Mouse (Mus musculus): ENCODE measurements around the gene Zfp273. TPM values are rescaled to one million over a fixed set of nuclear protein-coding genes. Genes with fewer than 3 reads are reported as not detected.
"Not testable (repeated sequence)": the region's sequence is repeated elsewhere in the genome, so short reads cannot be mapped to it uniquely, and the experiment has no call there.

The Zfp273 gene
- 2.3 and 2.8 TPM in 2 replicates for polyA plus RNA-seq (2015; fragmentation: Nextera tagmentation; extraction: Ambion mirVana)

DNA sequence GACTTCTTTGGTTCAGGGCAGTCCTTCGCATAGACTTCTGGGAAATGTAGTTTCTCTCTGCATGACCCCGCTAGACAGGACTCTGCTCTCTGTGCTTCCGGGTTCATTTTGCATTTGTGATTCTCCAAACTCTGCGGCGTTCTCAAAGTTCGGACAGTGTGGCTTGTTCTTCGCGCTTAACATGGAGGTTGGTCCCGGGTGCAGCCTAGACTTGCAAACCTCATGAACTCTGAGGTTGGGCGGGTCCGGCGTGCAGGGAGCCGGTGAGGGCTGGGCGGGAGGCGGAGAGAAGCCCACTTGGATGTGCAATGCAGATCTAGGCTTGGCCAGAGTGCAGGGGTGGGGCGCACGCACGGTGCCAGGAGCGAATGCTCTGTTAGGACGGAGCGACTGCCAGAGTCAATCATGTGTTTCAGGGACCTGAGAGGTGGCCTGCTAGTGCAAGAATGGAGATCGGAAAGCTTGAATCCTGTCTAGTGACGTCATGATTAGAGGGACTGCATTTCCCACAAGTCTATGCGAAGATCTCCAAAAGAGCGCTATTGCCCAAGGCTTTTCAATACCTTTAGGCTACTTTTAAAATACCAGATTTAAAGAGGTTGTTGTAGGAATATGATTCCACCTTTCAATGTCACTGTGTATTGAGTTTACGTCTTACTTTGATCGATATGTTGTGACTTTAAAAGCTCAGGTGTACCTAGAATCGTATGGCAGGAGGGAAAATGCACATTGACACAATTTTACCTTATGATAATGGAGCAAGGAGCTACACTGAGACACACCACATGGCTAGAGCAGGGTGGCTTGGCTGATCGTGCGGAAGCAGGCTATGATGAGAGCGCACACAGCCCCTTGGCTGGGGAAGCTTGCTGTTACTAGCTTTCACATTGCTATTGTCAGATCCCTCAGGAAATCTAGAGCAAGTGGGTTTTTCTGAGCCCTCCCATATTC, at the start of gene Zfp273:
Zfp273 (plus strand) TSS at position 31 of the 951 bp plus-strand sequence.
- Histone ChIP-seq H3K4me3 (ENCODE audit: low read depth, low read length) (peak within 1 kb of the TSS; percentile 91), H3K27ac (ENCODE audit: low read depth, low read length) (peak within 1 kb of the TSS; percentile 88), H3K4me2 (replicated peaks; ENCODE audit: low read depth) (peak within 1 kb of the TSS; percentile 79), H3K9ac (ENCODE audit: low read depth, low read length) (peak within 1 kb of the TSS; percentile 69), H3K4me1 (replicated peaks; ENCODE audit: control insufficient read depth, insufficient read depth, low read length) (no peaks in the 10 kb centered on the region), H3K27me3 (replicated peaks; ENCODE audit: control insufficient read depth, insufficient read depth, low read length) (no peaks in the 10 kb centered on the region), H3K36me3 (ENCODE audit: control insufficient read depth, insufficient read depth) (0 out of 2 replicates have a peak, but pooled peaks cover 2% of the 10 kb centered on the region), H3K9me3 (ENCODE audit: control insufficient read depth) (no peaks in the 10 kb centered on the region)
- TF ChIP-seq CTCF (IDR thresholded peaks at IDR 0.05; ENCODE audit: low read depth) = 0 out of 2 replicates have a peak, but pooled peaks have one; percentile 13
- peak; percentile 98 for ATAC-seq
- WGBS = 3% methylated on average over 31 of the region's 31 CpGs

DNA sequence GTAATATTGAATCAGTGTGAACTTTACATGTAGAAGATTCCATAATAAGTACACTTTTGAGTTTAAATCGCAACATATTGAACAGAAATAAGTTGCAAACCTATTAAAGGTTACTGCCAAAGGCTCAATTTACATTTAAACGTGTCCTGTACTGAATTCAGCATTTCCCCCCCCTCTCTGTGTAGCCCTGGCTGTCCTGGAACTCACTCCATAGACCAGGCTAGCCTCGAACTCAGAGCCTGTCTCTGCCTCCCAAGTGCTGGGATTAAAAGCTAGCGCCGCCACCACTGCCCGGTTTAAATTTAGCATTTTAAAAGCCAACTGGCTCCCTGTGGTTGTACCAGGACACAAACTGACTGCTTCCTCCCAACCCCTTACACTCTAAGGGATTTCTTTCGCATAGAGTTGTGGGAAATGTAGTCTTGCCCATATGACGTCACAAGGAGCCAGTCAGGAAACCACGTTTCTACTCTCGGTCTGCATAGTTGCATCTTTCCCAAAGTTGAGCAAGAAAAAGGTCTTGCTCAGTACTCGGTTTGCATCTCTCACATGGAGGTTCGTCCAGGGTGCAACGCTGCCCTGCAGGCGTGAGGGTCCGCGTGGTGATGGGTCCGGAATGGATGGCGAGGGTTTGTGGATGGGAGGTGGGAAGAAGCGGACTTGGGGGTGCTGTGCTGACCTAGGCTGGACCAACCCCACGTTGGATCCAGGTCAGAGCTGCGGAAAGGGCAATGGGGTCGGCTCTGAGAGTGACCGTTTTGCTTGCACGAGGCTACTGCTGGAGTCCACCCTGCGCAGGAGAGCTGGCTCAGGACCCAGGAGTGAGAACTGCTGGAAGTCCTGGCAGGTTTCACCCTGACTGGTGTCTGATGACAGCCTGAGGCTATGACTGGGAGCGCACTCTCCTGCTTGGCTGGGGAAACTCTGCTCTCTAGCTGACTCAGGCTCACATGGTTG, 34.0 kb upstream of the Zfp273 start, which contains the start of gene Zfp493:
Zfp493 (plus strand) TSS at position 429 of the 957 bp plus-strand sequence.
- Histone ChIP-seq H3K27ac (ENCODE audit: low read depth, low read length) (no peak within 1 kb of the TSS), H3K9me3 (ENCODE audit: control insufficient read depth) (no peaks in the 10 kb centered on the region), H3K4me2 (replicated peaks; ENCODE audit: low read depth) (peak within 1 kb of the TSS; percentile 89), H3K27me3 (replicated peaks; ENCODE audit: control insufficient read depth, insufficient read depth, low read length) (no peaks in the 10 kb centered on the region), H3K36me3 (ENCODE audit: control insufficient read depth, insufficient read depth) (no peaks in the 10 kb centered on the region), H3K9ac (ENCODE audit: low read depth, low read length) (peak within 1 kb of the TSS; percentile 41; the same call in 1 of the 2 replicates), H3K4me3 (ENCODE audit: low read depth, low read length) (peak within 1 kb of the TSS; percentile 66), H3K4me1 (replicated peaks; ENCODE audit: control insufficient read depth, insufficient read depth, low read length) (no peaks in the 10 kb centered on the region)
- peak; percentile 96 for ATAC-seq
- TF ChIP-seq CTCF (IDR thresholded peaks at IDR 0.05; ENCODE audit: low read depth) = no peak
- 8% methylated on average over 26 of the region's 26 CpGs for WGBS

DNA sequence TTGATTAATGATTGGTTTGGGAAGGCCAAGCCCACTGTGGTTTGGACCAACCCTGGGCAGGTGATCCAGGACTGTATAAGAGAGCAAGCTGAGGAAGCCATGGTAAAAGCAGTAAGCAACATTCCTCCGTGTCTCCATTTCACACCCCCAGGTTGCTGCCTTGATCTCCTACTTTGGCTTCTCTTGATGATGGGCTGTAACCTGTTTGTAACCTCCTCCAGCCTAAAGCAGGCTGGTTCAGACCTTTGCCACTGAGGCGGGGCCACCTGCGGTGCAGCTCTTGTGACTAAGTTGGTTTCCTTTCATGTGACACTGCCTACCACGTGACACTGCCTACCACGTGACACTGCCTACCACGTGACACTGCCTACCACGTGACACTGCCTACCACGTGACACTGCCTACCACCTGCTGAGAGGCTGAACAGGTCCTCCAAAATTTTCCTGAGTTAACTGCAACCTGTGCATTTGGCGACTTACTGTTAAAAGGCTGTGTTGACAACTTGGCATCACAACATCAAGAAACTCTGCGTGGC, 21.6 kb upstream of the Zfp273 start:
- no peak overlapping the region for H3K9ac ChIP-seq (ENCODE audit: low read depth, low read length)
- WGBS = 92% methylated on average over 10 of the region's 10 CpGs
- no peaks in the 10 kb centered on the region for H3K27me3 ChIP-seq (replicated peaks; ENCODE audit: control insufficient read depth, insufficient read depth, low read length)
- no peak overlapping the region for H3K4me3 ChIP-seq (ENCODE audit: low read depth, low read length)
- ATAC-seq = no peak
- no peaks in the 10 kb centered on the region for H3K36me3 ChIP-seq (ENCODE audit: control insufficient read depth, insufficient read depth)
- no peaks in the 10 kb centered on the region for H3K4me1 ChIP-seq (replicated peaks; ENCODE audit: control insufficient read depth, insufficient read depth, low read length)
- no peaks in the 10 kb centered on the region for H3K9me3 ChIP-seq (ENCODE audit: control insufficient read depth)
- H3K4me2 ChIP-seq (replicated peaks; ENCODE audit: low read depth) = no peak overlapping the region
- no peak for TF ChIP-seq CTCF (IDR thresholded peaks at IDR 0.05; ENCODE audit: low read depth)
- no peak overlapping the region for H3K27ac ChIP-seq (ENCODE audit: low read depth, low read length)

DNA sequence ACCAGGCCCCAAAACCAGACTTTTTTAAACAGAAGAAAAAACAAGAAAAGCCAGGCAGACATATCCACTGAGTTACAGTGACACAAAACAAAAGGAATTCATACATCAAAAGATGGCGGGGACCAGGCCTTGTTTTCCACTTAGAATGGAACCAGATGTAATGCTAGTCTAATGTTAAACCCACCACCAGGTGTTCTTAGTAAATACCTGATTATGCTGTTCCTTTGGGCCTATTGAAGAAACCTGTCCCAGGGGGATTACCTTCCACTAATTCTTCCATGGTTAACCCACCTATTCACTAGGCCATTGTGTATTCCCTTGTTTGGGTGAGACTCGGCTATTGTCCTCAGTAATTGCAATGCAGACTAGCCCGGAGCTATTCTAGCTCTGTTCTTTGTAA, 14.9 kb upstream of the Zfp273 start:
- Histone ChIP-seq H3K4me3 (ENCODE audit: low read depth, low read length) (no peak overlapping the region), H3K27me3 (replicated peaks; ENCODE audit: control insufficient read depth, insufficient read depth, low read length) (no peaks in the 10 kb centered on the region), H3K27ac (ENCODE audit: low read depth, low read length) (no peak overlapping the region), H3K9ac (ENCODE audit: low read depth, low read length) (no peak overlapping the region), H3K36me3 (ENCODE audit: control insufficient read depth, insufficient read depth) (no peaks in the 10 kb centered on the region), H3K4me1 (replicated peaks; ENCODE audit: control insufficient read depth, insufficient read depth, low read length) (no peaks in the 10 kb centered on the region), H3K9me3 (ENCODE audit: control insufficient read depth) (no peaks in the 10 kb centered on the region), H3K4me2 (replicated peaks; ENCODE audit: low read depth) (no peak overlapping the region)
- 89% methylated on average over 3 of the region's 3 CpGs for WGBS
- ATAC-seq = no peak
- no peak for TF ChIP-seq CTCF (IDR thresholded peaks at IDR 0.05; ENCODE audit: low read depth)

DNA sequence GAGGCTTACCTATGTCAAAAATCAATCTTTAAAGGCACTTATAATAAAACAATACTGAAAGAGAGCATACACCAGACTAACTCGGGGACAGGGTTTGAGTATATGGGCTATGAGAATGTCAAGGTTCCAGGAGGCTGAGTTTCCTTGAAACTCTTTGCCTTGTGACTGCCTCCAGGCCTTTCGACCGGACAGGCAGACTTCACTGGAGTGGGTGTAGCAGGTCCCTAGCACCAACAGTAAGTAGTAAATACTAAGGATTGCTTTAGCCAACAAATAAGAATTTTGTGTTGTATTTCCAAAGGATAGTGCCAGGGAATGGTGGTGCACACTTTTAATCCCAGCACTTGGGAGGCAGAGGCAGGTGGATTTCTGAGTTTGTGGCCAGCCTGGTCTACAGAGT, 14.4 kb upstream of the Zfp273 start:
- not testable (repeated sequence) for H3K27me3 ChIP-seq (replicated peaks; ENCODE audit: control insufficient read depth, insufficient read depth, low read length); H3K9me3 ChIP-seq (ENCODE audit: control insufficient read depth); H3K4me3 ChIP-seq (ENCODE audit: low read depth, low read length); H3K27ac ChIP-seq (ENCODE audit: low read depth, low read length); H3K9ac ChIP-seq (ENCODE audit: low read depth, low read length); H3K36me3 ChIP-seq (ENCODE audit: control insufficient read depth, insufficient read depth); H3K4me1 ChIP-seq (replicated peaks; ENCODE audit: control insufficient read depth, insufficient read depth, low read length); H3K4me2 ChIP-seq (replicated peaks; ENCODE audit: low read depth); ATAC-seq
- WGBS = 86% methylated on average over 3 of the region's 3 CpGs
